Mouse (Mus musculus) spleen, adult 18-20 months (tissue): Measurements from ENCODE around the gene Nol7.

Source experiments
- DNase-seq, 2 experiments: peaks; one replicate each; pipeline ENCODE4 v3.0.0; 2022; ENCODE audit warnings: mixed read lengths in 2 of 2

The Nol7 gene

DNA sequence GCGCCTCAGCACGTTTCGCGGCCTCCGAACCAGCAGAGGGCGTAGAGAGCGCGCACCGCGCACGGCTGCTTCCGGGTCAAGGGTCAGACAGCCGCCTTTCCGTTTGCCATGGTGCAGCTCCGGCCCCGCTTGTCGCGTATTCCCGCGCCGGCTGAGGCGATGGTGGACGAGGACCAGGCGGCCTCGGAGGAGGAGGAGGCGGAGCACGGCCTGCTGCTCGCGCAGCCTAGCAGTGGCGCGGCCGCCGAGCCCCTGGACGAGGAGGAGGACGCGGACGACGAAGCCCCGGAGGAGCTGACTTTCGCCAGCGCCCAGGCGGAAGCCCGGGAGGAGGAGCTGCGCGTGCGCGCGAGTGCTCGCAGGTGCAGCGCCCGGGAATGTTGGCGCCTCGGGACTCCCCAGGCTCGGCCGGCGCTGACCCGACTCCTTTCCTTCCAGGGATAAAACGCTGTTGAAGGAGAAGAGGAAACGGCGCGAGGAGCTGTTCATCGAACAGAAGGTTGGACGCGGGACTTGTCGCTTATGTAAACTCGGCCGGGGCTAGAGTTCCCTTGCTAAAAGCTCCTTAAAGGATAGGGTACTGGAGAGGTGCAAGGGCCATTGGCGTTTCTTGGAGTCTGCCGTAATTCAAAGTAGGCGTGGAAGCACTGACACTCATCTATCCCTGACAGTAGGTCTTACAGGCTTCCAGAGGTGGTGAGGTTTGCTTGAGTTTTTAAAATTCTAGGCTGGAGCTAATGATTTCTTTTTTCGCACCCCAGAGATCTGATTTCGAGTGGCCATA is at the start of gene Nol7:
Gene Nol7 (plus strand): TSS at position 94 of the 784 bp plus-strand sequence.
- peak; percentile 90 to 95 for DNase-seq

DNA sequence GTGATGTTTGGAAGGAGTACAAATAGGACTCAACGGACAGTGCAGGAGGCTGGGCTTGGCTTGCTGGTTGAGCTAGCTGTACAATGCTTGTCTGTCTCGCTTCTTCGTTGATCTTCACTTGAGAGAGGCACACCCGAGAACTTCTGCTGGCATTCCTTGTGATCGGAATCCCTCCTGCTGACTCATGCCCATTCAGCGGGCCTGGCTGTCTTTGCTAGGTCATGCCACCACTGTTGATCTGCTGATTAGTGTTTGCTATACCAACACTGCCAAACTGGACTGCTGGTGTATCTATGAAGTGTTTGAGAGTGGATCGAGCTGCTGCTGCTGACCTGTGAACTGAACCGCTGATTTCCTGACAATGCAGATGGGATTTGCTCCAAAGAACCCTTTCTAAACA is 48.8 kb upstream of the Nol7 start:
- no peak for DNase-seq

DNA sequence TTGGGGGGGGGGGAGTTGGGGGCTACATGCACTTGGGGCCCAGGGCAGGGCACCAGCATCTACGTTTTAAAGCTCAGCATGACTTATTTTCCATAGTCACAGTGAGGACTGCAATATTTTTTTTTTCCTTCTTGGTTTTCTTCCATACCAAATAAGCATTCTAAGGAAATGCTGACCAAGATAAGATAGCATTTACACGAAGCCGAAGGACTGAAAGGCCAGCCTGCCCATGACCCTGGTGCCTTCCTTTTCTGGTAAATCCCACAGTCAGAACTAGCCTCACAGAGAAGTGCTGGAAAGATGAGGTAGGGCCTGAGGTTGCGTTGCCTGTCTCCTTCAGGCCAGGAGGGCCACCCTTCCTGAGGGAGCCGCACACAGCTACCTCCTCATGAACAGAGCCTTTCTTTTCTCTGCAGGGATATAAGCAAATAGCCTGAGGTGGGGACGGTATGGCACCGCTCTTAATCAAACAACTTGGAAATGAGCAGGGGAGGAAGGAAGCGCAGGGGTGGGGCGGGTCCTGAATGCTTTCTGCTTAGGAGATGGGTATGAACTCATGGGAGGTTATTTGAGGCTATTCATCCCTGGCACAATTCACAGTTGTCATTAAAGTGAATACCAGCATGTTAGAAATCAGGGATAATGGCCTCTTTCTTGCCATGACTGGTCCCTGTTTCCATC is 47.6 kb upstream of the Nol7 start:
- no peak for DNase-seq

DNA sequence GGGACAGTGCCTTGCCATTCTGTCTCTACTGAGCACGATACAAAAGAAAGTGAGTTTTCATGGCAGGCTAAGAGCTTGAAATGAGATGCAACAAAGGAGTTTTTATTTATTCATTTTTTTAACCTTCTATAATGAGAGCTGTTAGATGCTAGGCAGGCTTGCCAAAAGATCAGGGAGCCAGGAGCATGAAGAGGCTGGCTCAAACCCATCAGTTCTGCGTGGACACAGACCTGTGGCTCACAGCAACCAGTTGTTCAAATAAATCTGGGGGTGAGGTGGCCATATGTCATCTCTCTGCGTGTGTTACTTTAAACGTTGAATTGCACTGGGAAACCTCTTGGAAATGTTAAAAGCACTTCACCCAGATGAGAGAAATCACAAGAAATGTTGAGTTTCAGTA is 44.8 kb upstream of the Nol7 start:
- DNase-seq: no peak

DNA sequence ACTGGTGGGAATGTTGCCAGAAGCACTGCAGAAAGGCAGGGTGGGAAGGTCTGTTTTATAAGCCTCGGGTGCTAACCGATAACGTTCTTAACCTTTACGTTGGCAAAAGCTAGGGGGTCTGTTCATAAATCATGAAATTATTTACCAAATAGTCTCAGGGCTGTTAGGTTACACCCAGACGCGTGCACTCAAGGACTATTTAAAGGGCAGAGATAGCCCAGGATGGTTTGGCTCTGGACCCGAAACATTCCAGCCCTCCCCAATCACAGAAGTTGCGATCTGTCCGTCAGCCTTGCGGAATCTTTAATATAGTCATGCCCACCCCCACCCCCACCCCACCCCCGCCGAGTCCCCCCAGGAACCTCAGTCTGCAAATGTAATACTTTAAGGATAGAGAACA is 43.8 kb upstream of the Nol7 start:
- DNase-seq: no peak

DNA sequence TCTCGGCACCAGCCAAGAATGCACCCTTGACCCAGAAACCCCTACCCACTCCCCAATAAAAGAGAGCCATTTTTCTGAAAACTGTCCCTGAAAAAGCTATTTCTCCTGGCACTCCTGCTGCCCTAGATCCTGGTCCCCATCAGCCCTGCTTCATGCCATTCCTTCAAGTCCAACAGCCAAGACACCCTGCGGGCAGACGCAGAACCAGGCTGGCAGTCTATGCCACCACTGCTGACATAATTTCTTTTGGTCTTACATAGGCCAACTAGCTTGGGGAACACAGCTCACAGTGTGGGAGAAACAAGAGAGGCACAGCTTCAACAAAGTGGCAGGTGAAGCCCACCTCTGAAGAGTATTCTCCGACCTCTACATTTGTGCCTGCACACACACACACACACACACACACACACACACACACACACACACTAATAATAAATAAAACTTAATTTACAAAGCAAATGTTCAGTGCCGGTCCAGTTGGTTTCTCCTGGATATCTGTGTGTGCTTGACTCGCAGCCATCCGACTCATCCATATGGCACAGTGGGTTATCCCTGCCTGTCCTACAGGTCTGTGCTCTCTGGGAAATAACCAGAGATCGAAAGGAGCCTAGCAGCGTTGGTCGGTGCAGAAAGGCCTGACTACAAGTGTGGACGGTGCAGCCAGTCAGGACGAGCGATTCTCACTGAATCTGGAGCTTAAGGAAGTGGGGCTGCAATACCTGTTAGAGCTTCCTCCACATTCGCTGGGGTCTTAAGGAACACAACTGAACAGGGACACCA is 41.7 kb upstream of the Nol7 start:
- DNase-seq: no peak

DNA sequence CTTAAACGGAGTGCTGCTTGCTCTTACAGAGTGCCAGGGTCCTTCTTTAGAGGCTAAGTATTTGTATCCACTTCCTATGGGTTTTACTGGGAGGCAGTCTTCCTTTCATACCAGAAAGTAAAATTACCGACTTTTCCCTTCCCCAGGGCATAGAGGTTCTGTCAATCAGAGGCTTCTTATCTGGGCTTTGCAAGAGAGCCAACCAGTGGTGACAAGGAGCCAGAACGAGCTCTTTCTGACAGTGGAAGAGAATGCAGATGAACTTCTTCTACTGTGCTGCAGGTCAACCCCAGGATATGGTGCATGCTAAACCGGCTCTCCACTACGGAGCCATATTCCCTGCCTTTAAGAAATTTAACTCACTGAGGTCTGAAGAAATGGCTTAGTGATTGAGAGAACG is 37.7 kb upstream of the Nol7 start:
- DNase-seq: no peak

DNA sequence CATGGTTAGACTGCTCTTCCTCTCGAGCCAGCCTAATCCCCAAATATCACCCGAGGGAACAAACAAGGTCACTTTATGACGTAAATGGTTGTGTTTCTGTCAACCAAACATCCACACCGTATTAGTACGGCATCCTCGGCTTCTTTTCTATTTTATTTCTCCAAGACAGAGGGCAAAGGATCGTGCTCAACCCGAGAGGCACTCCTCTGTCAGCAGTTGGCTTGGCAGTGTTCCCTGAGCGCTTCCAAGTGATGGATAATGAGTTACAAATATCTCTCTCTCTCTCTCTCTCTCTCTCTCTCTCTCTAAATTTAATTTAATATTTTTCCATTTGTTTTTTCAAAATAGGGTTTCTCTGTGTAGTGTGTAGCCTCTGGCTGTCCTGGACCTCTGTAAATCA is 35.8 kb upstream of the Nol7 start:
- no peak for DNase-seq

DNA sequence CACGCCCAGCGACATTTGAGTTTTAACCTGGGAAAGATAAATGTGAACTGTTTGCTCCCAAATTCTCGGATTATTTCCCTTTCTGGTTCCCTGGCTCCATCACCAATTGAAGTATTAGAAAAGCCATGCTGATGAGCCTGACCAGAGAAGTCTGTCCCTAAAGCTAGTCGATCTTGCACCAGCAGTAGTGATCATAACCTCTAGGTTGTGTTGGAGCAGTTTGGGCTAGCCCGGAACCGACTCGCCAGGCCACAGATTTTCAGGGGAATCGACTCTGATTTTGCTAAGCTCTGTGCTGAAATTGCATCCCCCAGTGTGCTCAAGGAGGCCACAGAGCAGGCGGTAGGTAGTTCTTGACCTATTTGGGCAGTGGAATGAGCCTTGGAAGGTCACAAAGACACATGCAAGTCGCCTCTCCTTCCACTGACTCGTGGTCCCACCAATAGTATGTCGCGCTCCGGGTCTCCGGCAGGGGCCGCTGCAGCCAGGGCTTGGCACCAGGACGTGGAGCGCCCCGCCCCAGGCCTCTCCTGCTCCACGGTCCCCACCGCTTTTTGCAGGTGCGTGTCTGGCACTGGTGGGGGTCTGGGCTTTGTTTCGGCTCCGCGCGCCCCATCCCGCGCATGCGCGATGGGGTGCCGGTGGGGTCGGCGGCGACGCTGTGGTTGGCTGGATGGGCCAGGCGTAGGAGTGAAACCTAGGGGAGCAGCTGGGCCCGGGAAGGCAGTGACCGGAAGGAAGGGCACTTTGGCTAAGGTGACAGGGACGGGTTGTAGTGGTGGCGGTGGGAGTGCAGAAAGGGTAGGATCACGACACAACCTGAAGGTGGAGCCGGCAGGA is 33.0 kb upstream of the Nol7 start, which contains the start of gene Sirt5:
Gene Sirt5 (plus strand): TSS at position 512 of the 840 bp plus-strand sequence.
- DNase-seq: peak; percentile 79 to 92

DNA sequence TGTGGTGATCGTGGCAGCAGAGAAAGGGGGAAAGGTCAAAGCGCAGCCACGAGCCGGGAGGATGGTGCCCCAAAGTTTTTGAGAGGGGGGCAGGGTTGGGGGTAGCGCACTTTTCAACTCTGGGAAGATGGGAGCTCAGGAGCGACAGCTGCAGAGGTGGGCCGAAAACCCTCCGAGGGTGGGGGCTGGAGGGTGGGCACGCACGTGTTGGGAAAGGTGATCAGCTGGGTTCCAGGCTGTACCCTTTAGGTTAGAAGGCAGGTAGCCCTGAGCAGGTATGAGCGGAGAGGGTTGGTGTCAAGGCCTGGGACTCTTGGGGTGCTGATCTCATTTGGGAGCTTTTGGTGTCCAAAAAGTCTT is 32.4 kb upstream of the Nol7 start:
- DNase-seq: peak in 1 of 2 experiments; percentile 10

DNA sequence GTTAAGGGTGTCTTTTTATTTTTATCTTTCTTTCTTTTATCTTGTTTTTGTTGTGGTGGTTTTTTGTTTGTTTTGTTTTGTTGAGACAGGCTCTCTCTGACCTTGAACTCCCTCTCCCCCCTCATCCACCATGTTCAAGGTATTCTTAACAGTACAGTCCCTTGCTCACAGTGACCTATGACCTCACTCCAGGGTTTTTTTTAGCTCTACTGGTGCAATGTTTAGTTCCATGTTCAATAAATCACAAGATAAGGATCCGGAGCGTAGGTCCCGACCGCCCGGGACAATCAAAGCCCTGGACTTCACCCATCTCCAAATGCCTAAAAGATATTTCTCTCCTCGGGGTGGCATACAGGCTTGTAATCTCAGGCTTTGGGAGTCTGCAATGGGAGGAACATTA is 28.1 kb upstream of the Nol7 start:
- DNase-seq: no peak

DNA sequence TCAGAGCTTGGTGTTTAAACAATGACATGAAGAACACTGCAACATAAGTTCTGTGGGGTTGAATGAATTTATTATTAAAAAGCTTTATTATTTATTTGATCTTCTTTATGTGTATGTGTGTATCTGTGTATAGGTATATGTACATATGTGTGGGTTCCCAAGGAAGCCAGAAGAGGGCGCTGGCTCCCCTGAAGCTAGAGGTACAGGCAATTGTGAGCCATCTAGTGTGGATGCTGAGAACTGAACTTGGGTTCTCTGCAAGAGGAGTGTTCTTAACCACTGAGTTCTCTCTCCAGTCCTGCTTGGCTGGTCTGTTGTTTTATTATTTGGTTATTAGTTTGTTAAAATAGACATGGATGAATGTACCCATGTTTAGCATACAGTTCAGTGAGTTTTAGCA is 25.3 kb upstream of the Nol7 start:
- no peak for DNase-seq

DNA sequence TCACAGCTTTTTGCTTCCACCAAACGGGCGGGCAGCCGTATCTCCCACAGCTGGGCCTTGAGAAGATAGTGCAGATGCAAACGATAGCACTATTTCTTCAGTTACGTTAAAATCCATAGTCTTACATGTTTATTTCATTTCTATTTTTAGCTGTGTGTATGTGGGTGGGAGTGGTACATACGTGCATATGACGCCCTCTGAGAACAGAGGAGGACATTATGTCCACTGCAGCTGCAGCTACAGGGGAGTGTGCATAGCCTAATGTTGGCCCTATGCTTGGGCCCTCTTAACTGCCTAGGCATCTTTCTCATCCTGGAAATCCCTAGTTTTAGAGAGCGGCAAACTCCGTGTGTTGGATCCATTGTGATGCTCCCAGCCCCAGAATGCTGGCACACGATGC is 24.0 kb upstream of the Nol7 start:
- DNase-seq: no peak

DNA sequence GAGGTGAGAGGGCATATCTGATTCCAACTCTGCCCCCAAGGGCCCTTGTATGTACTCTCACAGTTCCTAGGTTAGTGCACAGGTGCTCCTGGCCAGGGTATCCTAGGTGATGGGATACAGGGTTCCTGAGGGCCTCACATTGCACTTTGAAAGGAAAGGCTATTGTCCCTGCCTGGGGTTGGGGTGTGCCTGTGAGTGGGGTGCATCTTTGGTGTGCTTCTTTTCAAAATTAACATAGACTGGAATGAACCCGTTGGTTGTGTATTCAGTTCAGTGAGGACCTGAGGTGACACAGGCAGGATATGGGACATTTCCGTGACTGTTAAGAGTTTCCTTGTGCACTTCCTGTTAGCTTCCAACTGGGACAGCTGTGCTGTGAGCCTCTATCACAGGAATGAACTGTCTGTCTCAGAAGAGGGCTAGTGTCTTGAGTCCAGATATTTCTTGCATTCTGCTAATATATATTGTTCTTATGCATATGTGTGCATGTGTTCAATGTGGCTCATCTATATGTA is 23.2 kb upstream of the Nol7 start:
- no peak for DNase-seq

DNA sequence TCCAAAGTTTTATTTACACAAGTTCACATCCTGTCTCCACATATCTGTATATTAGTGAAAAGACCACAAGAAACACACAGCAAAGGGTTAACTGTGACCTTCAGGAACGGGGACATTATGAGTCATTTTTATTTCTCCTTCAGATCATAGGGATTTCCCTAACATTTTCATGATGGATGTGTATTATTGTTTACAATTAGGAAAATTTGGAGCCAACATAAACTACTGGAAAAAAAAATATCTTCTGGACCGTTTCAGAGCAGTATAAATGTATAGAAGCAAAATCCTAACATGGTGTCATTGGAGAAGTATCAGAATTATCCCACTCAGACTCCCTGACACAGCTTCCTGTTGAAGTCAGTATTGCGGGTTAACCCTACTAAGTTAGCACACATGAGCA is 18.2 kb upstream of the Nol7 start:
- no peak for DNase-seq

DNA sequence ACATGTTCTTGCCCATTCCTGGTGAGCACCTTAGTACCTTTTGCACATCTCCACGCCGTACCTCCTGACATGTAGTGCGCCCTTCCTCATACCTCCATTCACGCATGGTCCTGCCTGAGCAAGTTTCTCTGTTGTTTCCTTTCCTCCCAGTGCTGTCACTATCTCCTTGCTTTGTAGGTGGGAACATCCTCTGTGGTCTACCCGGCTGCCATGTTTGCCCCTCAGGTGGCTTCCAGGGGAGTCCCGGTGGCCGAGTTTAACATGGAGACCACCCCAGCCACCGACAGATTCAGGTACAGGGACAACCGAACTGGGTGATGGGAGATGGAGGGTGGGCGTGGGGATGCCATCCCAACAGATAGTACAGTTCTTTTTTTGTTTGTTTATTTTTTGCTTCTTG is 12.9 kb upstream of the Nol7 start:
- no peak for DNase-seq

DNA sequence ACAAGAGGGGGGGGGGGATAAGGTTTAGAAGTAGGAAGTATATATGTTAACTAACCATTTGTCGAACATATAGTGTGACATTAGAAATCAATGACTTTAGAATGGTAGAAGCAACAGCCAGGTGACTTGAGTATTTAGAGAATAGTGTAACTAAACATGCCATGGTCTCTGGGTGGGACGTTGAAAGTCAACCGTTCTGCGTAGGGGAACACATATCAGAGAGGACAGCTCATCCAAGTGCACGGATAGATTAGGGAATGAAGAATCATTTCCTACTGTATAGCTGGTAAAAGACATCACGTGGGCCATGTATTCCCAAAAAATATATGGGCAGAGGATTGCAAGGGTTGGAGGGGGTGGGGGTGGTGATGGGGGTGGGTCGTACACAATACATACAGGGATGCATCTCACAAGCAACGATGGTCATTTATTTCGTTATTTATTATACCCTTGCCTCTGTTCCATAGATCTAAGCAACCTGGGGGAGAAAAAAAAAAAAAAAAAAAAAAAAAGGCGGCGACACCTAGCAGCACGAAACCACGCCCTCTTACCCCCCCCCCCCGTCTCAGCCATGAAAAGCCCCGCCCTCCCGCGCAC is 392 bp upstream of the Nol7 start:
- DNase-seq: no peak

DNA sequence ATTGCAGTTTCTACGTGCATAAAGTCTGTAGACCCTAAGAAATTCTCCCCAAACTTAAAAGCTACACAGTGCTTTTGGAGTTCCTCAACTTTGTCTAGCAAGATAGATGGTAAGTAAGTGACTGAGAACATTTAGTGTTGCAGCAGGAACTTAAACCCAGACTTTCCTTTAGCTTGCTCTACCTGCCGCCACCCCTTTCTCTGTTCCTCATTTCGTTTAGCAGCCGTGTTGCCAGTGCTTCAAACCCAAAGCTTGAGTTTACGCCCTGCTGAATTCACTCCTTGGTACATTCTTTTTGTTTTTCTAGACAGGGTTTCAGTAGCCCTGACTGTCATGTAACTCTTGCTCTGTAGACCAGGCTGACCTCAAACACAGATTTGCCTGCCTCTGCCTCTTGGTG is 1.4 kb downstream of the Nol7 start:
- DNase-seq: peak; percentile 16 to 25

DNA sequence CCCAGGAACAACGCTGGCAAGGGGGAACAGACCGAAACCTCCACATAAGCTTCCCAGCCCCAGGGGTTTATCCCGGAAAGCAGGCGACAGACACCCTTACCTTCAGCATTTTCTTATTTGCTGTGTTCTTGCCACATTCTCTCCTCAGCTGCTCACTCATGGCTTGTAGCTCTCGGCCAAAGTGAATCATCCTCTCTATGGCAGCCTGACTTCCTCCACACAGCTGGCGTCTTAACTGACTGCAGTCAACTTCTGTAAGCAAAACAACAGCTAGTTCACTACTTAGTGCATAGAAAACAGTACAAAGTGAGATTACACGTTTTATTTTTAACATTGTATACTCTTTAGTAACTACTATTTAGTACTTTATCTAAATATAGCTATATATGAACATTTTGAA is 14.1 kb downstream of the Nol7 start:
- DNase-seq: no peak

DNA sequence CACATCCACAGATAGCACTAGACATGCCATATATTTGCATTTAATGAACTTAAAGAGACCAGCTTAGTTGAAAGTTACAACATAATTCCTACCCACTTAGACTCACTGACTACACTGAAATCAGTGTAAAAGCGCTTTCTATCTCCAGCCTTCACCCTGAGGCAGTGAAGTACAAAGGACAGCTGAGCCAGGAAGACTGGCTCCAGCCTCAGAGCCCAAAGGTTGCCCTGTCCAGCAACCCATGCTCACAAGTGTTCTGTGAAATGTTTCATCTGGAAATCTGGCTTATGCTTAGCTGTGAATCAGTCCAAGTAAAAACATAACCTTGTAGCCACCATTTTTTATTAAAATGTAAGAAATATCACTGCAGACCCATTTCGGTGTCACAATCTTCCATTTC is 15.4 kb downstream of the Nol7 start:
- no peak for DNase-seq

DNA sequence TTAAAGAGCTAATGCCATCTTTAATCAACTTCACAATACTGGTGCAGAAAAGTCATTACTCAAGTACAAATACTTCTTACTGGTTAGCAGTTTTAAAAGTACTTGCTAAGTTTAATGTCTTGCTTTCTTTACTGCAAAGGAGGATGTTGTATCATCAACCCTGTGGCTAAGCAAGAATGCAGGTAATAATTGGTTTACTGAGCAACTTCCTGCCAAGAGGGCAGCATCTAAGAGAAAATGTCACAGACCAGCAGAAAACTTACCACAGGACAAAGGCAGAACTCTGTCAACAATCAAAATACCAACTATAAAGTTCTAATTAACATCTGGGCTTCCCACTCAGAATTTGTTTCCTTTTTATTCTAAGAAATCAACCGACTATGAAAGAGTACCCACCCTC is 17.1 kb downstream of the Nol7 start:
- no peak for DNase-seq

DNA sequence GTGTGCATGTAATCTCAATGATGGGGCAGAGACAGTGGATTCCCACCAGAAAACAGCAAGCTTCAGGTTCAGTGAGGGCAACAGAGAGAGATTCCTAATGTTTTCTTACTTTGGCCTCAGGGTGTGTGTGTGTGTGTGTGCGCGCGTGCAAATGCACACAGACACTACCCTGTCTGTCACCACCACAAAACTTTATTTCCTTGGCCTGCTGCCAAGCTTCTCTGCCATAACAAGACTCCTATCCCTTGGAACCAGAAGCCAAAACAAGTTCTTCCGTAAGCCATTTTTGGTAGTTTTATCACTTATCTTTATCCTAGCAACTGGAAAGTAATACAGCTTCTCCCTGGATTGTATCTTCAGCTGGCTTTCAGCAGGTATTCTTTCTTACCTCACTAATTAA is 30.2 kb downstream of the Nol7 start:
- no peak for DNase-seq
